Mouse (Mus musculus) neutrophil, adult 5-6 weeks (primary cell): ENCODE measurements around the gene Gzmb. TPM values are rescaled to one million over a fixed set of nuclear protein-coding genes. Genes with fewer than 3 reads are reported as not detected.
"Not testable (repeated sequence)": the region's sequence is repeated elsewhere in the genome, so short reads cannot be mapped to it uniquely, and the experiment has no call there.

ENCODE experiments used
- ATAC-seq: fragments of 151-379, 151-347 bp; 2 replicates; pipeline ENCODE4 v1.8.0; 2017; ENCODE audit warnings: mild to moderate bottlenecking, moderate TSS enrichment; ENCODE audit not compliant: insufficient number of reproducible peaks, poor library complexity, low FRiP score, severe bottlenecking; ENCODE audit errors: extremely low read depth
- total RNA-seq: library from RNA; stranded (forward); fragments of 200-1000 nt; gene quantifications from 2 replicates; pipeline ENCODE4 v1.2.3, GENCODE M21; 2017

The Gzmb gene
- 1.2 and 3.1 TPM in 2 replicates for total RNA-seq

- no peak for ATAC-seq
Observed at GRCm38 (mm10) chr14:56262153-56262552, at the start of gene Gzmb. TSS of gene Gzmb (minus strand) at chr14:56262260.

- ATAC-seq: not testable (repeated sequence)
Observed at GRCm38 (mm10) chr14:56311801-56312200, 49.7 kb upstream of the Gzmb start.

- ATAC-seq: no peak
Observed at GRCm38 (mm10) chr14:56310238-56310637, 48.2 kb upstream of the Gzmb start.

- 0 out of 2 replicates have a peak, but pooled peaks have one; percentile 39 for ATAC-seq
Observed at GRCm38 (mm10) chr14:56304149-56304548, 42.1 kb upstream of the Gzmb start.

GRCm38 (mm10) chr14:56303506-56304025 lies 41.5 kb upstream of the Gzmb start:
- no peak for ATAC-seq

- ATAC-seq: no peak
Observed at GRCm38 (mm10) chr14:56302091-56302490, 40.0 kb upstream of the Gzmb start.

- peak; percentile 44; the same call in 1 of the 2 replicates for ATAC-seq
Observed at GRCm38 (mm10) chr14:56296786-56297185, 34.7 kb upstream of the Gzmb start.

GRCm38 (mm10) chr14:56296106-56296505 lies 34.0 kb upstream of the Gzmb start:
- ATAC-seq: no peak

- no peak for ATAC-seq
Observed at GRCm38 (mm10) chr14:56293146-56293545, 31.1 kb upstream of the Gzmb start.

- no peak for ATAC-seq
Observed at GRCm38 (mm10) chr14:56288651-56289050, 26.6 kb upstream of the Gzmb start.

GRCm38 (mm10) chr14:56287806-56288205 lies 25.7 kb upstream of the Gzmb start:
- no peak for ATAC-seq

GRCm38 (mm10) chr14:56284356-56285325 lies 22.6 kb upstream of the Gzmb start:
- no peak for ATAC-seq

GRCm38 (mm10) chr14:56283816-56284215 lies 21.8 kb upstream of the Gzmb start:
- no peak for ATAC-seq

GRCm38 (mm10) chr14:56281090-56281489 lies 19.0 kb upstream of the Gzmb start:
- no peak for ATAC-seq

GRCm38 (mm10) chr14:56278691-56279090 lies 16.6 kb upstream of the Gzmb start:
- not testable (repeated sequence) for ATAC-seq

GRCm38 (mm10) chr14:56276096-56276495 lies 14.0 kb upstream of the Gzmb start:
- ATAC-seq: not testable (repeated sequence)

GRCm38 (mm10) chr14:56266109-56266508 lies 4.0 kb upstream of the Gzmb start:
- ATAC-seq: no peak

GRCm38 (mm10) chr14:56240409-56240808 lies 21.7 kb downstream of the Gzmb start:
- ATAC-seq: no peak

- ATAC-seq: no peak
Observed at GRCm38 (mm10) chr14:56234556-56234955, 27.5 kb downstream of the Gzmb start, which contains the start of gene Gzmc. TSS of gene Gzmc (minus strand) at chr14:56234656.

GRCm38 (mm10) chr14:56211317-56211716 lies 50.7 kb downstream of the Gzmb start, which contains the start of gene Gzmf:
TSS of gene Gzmf (minus strand) at chr14:56211417.
- ATAC-seq: no peak
